Mouse (Mus musculus) erythroblast, embryonic 14.5 days (primary cell): ENCODE data around the gene Deaf1.

Experiments
- GATA1 ChIP-seq: IDR thresholded peaks from 2 replicates; pipeline ENCODE4 v1.6.1; 2012; ENCODE audit warnings: low read length, inconsistent platforms, mixed read lengths
- TAL1 ChIP-seq: IDR thresholded peaks from 3 replicates; pipeline ENCODE4 v1.6.1; 2012; ENCODE audit warnings: low read length, inconsistent platforms, mixed read lengths

DNA sequence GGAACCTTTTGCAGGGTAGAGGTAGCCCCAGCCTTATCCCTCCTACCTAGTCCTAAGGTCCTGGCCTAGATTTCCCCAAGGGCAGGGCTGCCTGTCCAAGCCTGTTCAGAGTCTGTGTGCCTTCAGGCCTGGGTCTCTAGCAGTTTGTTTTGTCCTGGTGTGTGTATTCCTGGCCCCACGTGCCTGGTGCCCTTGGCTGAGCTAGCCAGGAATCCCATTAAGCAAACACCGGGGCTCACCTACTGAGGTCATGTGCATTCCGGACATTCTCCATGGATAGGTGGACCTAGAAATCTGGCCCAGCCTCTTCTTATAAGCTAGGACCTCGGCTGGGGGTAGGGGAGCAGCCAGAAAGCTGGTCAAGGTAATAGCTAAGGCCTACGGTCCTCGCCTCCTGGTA is 13.0 kb upstream of the Deaf1 start:
- TF ChIP-seq TAL1 (no peak), GATA1 (no peak)
